Mouse (Mus musculus): ENCODE results near the gene Cdh22.

GRCm38 (mm10) chr2:165253269-165253668 is 18.6 kb upstream of the Cdh22 start:
- TF ChIP-seq CTCF (IDR thresholded peaks at IDR 0.05; ENCODE audit: borderline replicate concordance, insufficient read depth, low read length) (no peak), POLR2A (IDR thresholded peaks at IDR 0.05; ENCODE audit: low read depth, low read length) (no peak)
